Comparison of ENCODE assay signal across 9 mouse cellular contexts in the genomic region with DNA sequence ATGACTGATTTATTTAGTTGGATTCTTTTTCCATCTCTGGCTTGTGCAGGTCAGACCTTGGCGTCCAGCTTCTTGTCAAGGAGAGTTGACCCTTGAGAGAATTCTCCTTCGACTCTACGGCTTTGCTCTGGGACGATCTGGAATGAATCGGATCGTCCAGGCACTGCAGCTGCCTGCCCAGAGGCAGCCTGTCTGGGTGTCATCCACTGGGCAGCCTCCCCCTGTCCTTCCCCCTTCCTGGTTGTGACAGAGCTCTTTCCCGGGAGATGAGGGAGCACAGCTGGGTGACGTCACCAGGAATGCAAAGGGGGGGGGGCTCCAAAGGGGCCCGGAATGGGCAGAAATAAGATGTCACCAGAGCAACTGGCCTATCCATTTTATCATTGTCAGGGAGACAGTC.
DNase-seq lines count a peak whose midpoint lies in the region; ATAC-seq and TF ChIP-seq lines count a peak whose summit lies in the region.
"Had no signal": no experiment of that assay in that cellular context is flagged by ENCODE, and none has a peak within 500 bp of the region (broad histone marks: within the 10 kb centered on the region; RNA-seq: fewer than 3 reads in every experiment).

No protein-coding gene starts in this region.

- TF ChIP-seq EP300 in stomach, postnatal 0 days (optimal IDR thresholded peaks at IDR 0.05) = no peak

- no peak for DNase-seq in heart, embryonic 10.5 days (ENCODE audit: low spot score)
- DNase-seq in heart, postnatal 14 days = no peak
- peak; percentile 32 for DNase-seq in midbrain, embryonic 10.5 days (ENCODE audit: low spot score)
- peak; percentile 24 for DNase-seq in stomach, postnatal 0 days (ENCODE audit: low spot score)
- no peak for DNase-seq in left cerebral cortex, adult 8-10 months (ENCODE audit: low spot score in 2 of 2)
- no peak for DNase-seq in thymus, postnatal 4 days

- ATAC-seq in midbrain, embryonic 15.5 days (replicated peaks) = no peak
- ATAC-seq in limb, embryonic 12.5 days (ENCODE audit: insufficient number of reproducible peaks, insufficient read depth, low FRiP score, low TSS enrichment, low read depth) = 0 out of 2 replicates have a peak, but pooled peaks have one; percentile 38
- peak; percentile 51; the same call in 1 of the 2 replicates for ATAC-seq in stomach, postnatal 0 days (ENCODE audit: low FRiP score, low TSS enrichment)

- peaks cover 18% of the 10 kb centered on the region for H3K4me1 ChIP-seq in heart, embryonic 10.5 days
- H3K4me1 ChIP-seq in midbrain, embryonic 10.5 days = peaks cover 14% of the 10 kb centered on the region
- H3K4me1 ChIP-seq in midbrain, embryonic 15.5 days = no peaks in the 10 kb centered on the region; the same call in 1 of the 2 replicates
- peaks cover 17% of the 10 kb centered on the region for H3K4me1 ChIP-seq in limb, embryonic 12.5 days (replicated peaks)
- H3K4me1 ChIP-seq in stomach, postnatal 0 days (replicated peaks; ENCODE audit: control insufficient read depth, insufficient read depth) = no peaks in the 10 kb centered on the region

- H3K9me3 ChIP-seq in heart, embryonic 10.5 days = no peaks in the 10 kb centered on the region
- no peaks in the 10 kb centered on the region for H3K9me3 ChIP-seq in midbrain, embryonic 10.5 days (replicated peaks)
- no peaks in the 10 kb centered on the region for H3K9me3 ChIP-seq in midbrain, embryonic 15.5 days
- H3K9me3 ChIP-seq in limb, embryonic 12.5 days = no peaks in the 10 kb centered on the region
- no peaks in the 10 kb centered on the region for H3K9me3 ChIP-seq in stomach, postnatal 0 days (ENCODE audit: control insufficient read depth, low read length)

- H3K4me3 ChIP-seq in heart, embryonic 10.5 days = peak overlapping the region; percentile 37
- H3K4me3 ChIP-seq in midbrain, embryonic 10.5 days = no peak overlapping the region
- H3K4me3 ChIP-seq in midbrain, embryonic 15.5 days = no peak overlapping the region
- H3K4me3 ChIP-seq in limb, embryonic 12.5 days (replicated peaks) = no peak overlapping the region
- no peak overlapping the region for H3K4me3 ChIP-seq in stomach, postnatal 0 days (ENCODE audit: low read depth, low read length)

- TF ChIP-seq CTCF in stomach, postnatal 0 days (IDR thresholded peaks at IDR 0.05; ENCODE audit: low read depth) = no peak

- H3K36me3 ChIP-seq in heart, embryonic 10.5 days = no peaks in the 10 kb centered on the region
- no peaks in the 10 kb centered on the region for H3K36me3 ChIP-seq in midbrain, embryonic 10.5 days
- no peaks in the 10 kb centered on the region for H3K36me3 ChIP-seq in midbrain, embryonic 15.5 days (replicated peaks)
- H3K36me3 ChIP-seq in limb, embryonic 12.5 days = no peaks in the 10 kb centered on the region
- no peaks in the 10 kb centered on the region for H3K36me3 ChIP-seq in stomach, postnatal 0 days (ENCODE audit: control insufficient read depth, insufficient read depth, low read length)

- no peak overlapping the region for H3K9ac ChIP-seq in midbrain, embryonic 15.5 days
- no peak overlapping the region for H3K9ac ChIP-seq in limb, embryonic 12.5 days (replicated peaks)
- H3K9ac ChIP-seq in stomach, postnatal 0 days (ENCODE audit: low read length) = no peak overlapping the region
- H3K9ac ChIP-seq: liver, embryonic 14.5 days had no signal

- peak overlapping the region; percentile 75 for H3K27ac ChIP-seq in heart, embryonic 10.5 days
- no peak overlapping the region for H3K27ac ChIP-seq in midbrain, embryonic 10.5 days (replicated peaks)
- no peak overlapping the region for H3K27ac ChIP-seq in midbrain, embryonic 15.5 days
- no peak overlapping the region for H3K27ac ChIP-seq in limb, embryonic 12.5 days
- H3K27ac ChIP-seq in stomach, postnatal 0 days (replicated peaks) = no peak overlapping the region
- H3K27ac ChIP-seq: liver, embryonic 14.5 days had no signal

- peaks cover 9% of the 10 kb centered on the region; the same call in 1 of the 2 replicates for H3K27me3 ChIP-seq in heart, embryonic 10.5 days (ENCODE audit: insufficient read depth, poor library complexity, severe bottlenecking)
- H3K27me3 ChIP-seq in midbrain, embryonic 10.5 days (ENCODE audit: low read depth, poor library complexity, severe bottlenecking) = no peaks in the 10 kb centered on the region; the same call in 1 of the 2 replicates
- peaks cover 6% of the 10 kb centered on the region; the same call in 1 of the 2 replicates for H3K27me3 ChIP-seq in midbrain, embryonic 15.5 days (replicated peaks)
- H3K27me3 ChIP-seq in limb, embryonic 12.5 days = 0 out of 2 replicates have a peak, but pooled peaks cover 2% of the 10 kb centered on the region
- H3K27me3 ChIP-seq in stomach, postnatal 0 days (ENCODE audit: control insufficient read depth, insufficient read depth, low read length) = no peaks in the 10 kb centered on the region

- no peak overlapping the region for H3K4me2 ChIP-seq in midbrain, embryonic 15.5 days
- H3K4me2 ChIP-seq in limb, embryonic 12.5 days = peak overlapping the region; percentile 33
- 0 out of 2 replicates have a peak overlapping the region, but pooled peaks have one; percentile 23 for H3K4me2 ChIP-seq in stomach, postnatal 0 days (replicated peaks; ENCODE audit: low read depth)

- WGBS in heart, embryonic 10.5 days = under 1% methylated on average over 9 of the region's 9 CpGs
- WGBS in midbrain, embryonic 10.5 days = 23% methylated on average over 9 of the region's 9 CpGs
- WGBS in midbrain, embryonic 15.5 days = 15% methylated on average over 9 of the region's 9 CpGs
- WGBS in limb, embryonic 12.5 days = 9% methylated on average over 9 of the region's 9 CpGs
- WGBS in stomach, postnatal 0 days = 7% methylated on average over 9 of the region's 9 CpGs

- intact Hi-C loops in heart, postnatal 14 days (cut with DNase I) = no loop called here

Comparison
In these comparisons a context has a peak if more than half of its experiments do, and no peak if none do; other contexts are left out.
1. DNase-seq: peak in midbrain, embryonic 10.5 days (single experiment) and stomach, postnatal 0 days (single experiment); none in heart, embryonic 10.5 days (single experiment), heart, postnatal 14 days (0 of 2), left cerebral cortex, adult 8-10 months (0 of 2) and thymus, postnatal 4 days (single experiment).